Mouse (Mus musculus) C2C12 (cell line): ENCODE measurements at regions not wholly inside any gene's neighbourhood (a gene's known extent, or its start where the extent isn't known, plus 50 kb on each side); places are given as distances from the start of the nearest gene placed in this dataset.

Experiments
- H3K27me3 ChIP-seq: one replicate; pipeline ENCODE4 v1.6.1; 2011; ENCODE audit not compliant: control insufficient read depth, insufficient read depth, insufficient read length
- H3K36me3 ChIP-seq: one replicate; pipeline ENCODE4 v1.6.1; 2011; ENCODE audit not compliant: control insufficient read depth, insufficient read depth
- H3K4me3 ChIP-seq: one replicate; pipeline ENCODE4 v1.5.1; 2011; ENCODE audit warnings: mild to moderate bottlenecking, control low read depth; ENCODE audit not compliant: poor library complexity, insufficient read depth, severe bottlenecking
- H3K79me2 ChIP-seq: one replicate; pipeline ENCODE4 v1.6.1; 2011; ENCODE audit not compliant: control insufficient read depth, insufficient read depth
- H3K79me3 ChIP-seq: one replicate; pipeline ENCODE4 v1.6.1; 2011; ENCODE audit warnings: low read depth, control low read depth
- H3ac ChIP-seq: one replicate; pipeline ENCODE3; 2011; ENCODE audit warnings: low read depth; ENCODE audit not compliant: control insufficient read depth, insufficient read length
- CEBPB ChIP-seq: IDR thresholded peaks from one replicate; pipeline ENCODE4 v1.6.1; 2011; ENCODE audit warnings: low read depth, mild to moderate bottlenecking, control low read depth, moderate library complexity
- CTCF ChIP-seq: IDR thresholded peaks from one replicate; pipeline ENCODE4 v1.5.1; 2011; ENCODE audit not compliant: control insufficient read depth, insufficient read depth, insufficient read length
- FOSL1 ChIP-seq: IDR thresholded peaks from one replicate; pipeline ENCODE4 v1.8.0; 2011; ENCODE audit warnings: mild to moderate bottlenecking, low read length; ENCODE audit not compliant: poor library complexity, insufficient read depth, severe bottlenecking
- MAX ChIP-seq: IDR thresholded peaks from one replicate; pipeline ENCODE4 v1.6.1; 2011; ENCODE audit warnings: mild to moderate bottlenecking, control low read depth
- MYOD1 ChIP-seq: IDR thresholded peaks from one replicate; pipeline ENCODE4 v1.6.1; 2011; ENCODE audit warnings: low read depth; ENCODE audit not compliant: control insufficient read depth, insufficient read length
- MYOG ChIP-seq: IDR thresholded peaks from one replicate; pipeline ENCODE4 v1.6.1; 2011; ENCODE audit not compliant: control insufficient read depth, insufficient read length; ENCODE audit errors: extremely low read depth
- USF1 ChIP-seq: IDR thresholded peaks from one replicate; pipeline ENCODE4 v1.6.1; 2011; ENCODE audit warnings: low read depth, mild to moderate bottlenecking, control low read depth, moderate library complexity

GRCm38 (mm10) chr19:6610051-6610450 is 67.2 kb upstream of the Slc22a12 start:
- TF ChIP-seq CTCF (no peak), FOSL1 (no peak), MAX (no peak), MYOG (no peak), USF1 (no peak), CEBPB (no peak), MYOD1 (no peak)
- no peak overlapping the region for H3K4me3 ChIP-seq
- peaks cover 55% of the 10 kb centered on the region for H3K27me3 ChIP-seq
- no peaks in the 10 kb centered on the region for H3K79me2 ChIP-seq
- H3K79me3 ChIP-seq = no peaks in the 10 kb centered on the region
- H3ac ChIP-seq = no peak overlapping the region
- no peaks in the 10 kb centered on the region for H3K36me3 ChIP-seq

DNA sequence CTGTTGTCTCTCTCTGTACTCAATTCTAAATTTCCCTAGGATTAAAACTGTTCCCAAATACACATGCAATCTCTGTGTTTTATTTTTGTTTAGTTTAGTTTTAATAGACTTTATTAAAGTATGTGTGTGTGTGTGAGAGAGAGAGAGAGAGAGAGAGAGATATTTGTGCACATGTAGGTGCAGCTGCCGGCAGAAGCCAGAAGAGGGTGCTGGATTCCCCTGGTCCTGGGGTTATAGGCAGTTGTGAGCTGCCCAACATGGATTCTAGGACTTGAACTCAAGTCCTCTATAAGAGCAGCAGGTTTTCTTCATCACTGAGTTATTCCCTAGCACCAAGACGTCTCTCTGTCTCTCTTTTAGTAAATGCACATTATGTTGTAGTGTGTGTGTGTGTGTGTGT is 64.7 kb upstream of the Slc22a12 start:
- H3K4me3 ChIP-seq = no peak overlapping the region
- no peaks in the 10 kb centered on the region for H3K79me3 ChIP-seq
- peaks cover 71% of the 10 kb centered on the region for H3K27me3 ChIP-seq
- H3ac ChIP-seq = no peak overlapping the region
- TF ChIP-seq CEBPB = no peak
- no peak for TF ChIP-seq FOSL1
- no peak for TF ChIP-seq MYOD1
- no peak for TF ChIP-seq USF1
- no peak for TF ChIP-seq MYOG
- TF ChIP-seq MAX = no peak
- no peak for TF ChIP-seq CTCF
- H3K79me2 ChIP-seq = no peaks in the 10 kb centered on the region
- H3K36me3 ChIP-seq = no peaks in the 10 kb centered on the region

GRCm38 (mm10) chr19:6606667-6607066 is 63.8 kb upstream of the Slc22a12 start:
- TF ChIP-seq CEBPB (no peak), CTCF (no peak), USF1 (no peak), FOSL1 (no peak), MYOD1 (no peak), MAX (no peak), MYOG (no peak)
- H3K36me3 ChIP-seq = no peaks in the 10 kb centered on the region
- H3K27me3 ChIP-seq = peaks cover 71% of the 10 kb centered on the region
- H3K79me2 ChIP-seq = no peaks in the 10 kb centered on the region
- no peak overlapping the region for H3K4me3 ChIP-seq
- H3K79me3 ChIP-seq = no peaks in the 10 kb centered on the region
- H3ac ChIP-seq = no peak overlapping the region

- H3ac ChIP-seq = no peak overlapping the region
- no peak overlapping the region for H3K4me3 ChIP-seq
- H3K36me3 ChIP-seq = no peaks in the 10 kb centered on the region
- peaks cover 61% of the 10 kb centered on the region for H3K27me3 ChIP-seq
- H3K79me3 ChIP-seq = no peaks in the 10 kb centered on the region
- H3K79me2 ChIP-seq = no peaks in the 10 kb centered on the region
- TF ChIP-seq MYOD1 (no peak), CTCF (no peak), CEBPB (no peak), MAX (no peak), USF1 (no peak), MYOG (no peak), FOSL1 (no peak)
Measured at GRCm38 (mm10) chr19:6604702-6605101, 61.9 kb upstream of the Slc22a12 start.

- Histone ChIP-seq H3ac (no peak overlapping the region), H3K27me3 (peaks cover 71% of the 10 kb centered on the region), H3K79me2 (no peaks in the 10 kb centered on the region), H3K36me3 (no peaks in the 10 kb centered on the region), H3K79me3 (no peaks in the 10 kb centered on the region), H3K4me3 (no peak overlapping the region)
- no peak for TF ChIP-seq CEBPB
- no peak for TF ChIP-seq MYOD1
Measured at GRCm38 (mm10) chr19:6600873-6601530, 58.2 kb upstream of the Slc22a12 start.

DNA sequence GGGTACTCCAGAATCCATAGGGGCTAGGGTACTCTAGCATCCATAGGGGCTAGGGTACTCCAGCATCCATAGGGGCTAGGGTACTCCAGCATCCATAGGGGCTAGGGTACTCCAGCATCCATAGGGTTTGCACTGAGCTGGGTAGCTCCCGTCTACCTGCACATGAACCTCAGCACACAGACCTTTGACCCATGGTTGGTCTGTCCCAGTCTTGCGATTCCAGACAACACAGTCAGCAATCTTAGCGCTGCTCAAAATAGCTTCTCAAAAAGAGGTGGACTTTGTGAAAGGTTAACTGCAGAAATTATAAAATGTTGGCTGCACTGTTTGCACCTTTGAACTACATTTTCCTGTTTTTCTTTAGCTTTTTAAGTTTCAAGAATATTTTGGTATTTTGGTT is 56.4 kb upstream of the Slc22a12 start:
- no peak for TF ChIP-seq USF1
- no peak for TF ChIP-seq FOSL1
- no peak for TF ChIP-seq CEBPB
- no peak for TF ChIP-seq MAX
- no peak for TF ChIP-seq MYOG
- no peak for TF ChIP-seq CTCF
- TF ChIP-seq MYOD1 = no peak
- Histone ChIP-seq H3K27me3 (peaks cover 80% of the 10 kb centered on the region), H3K79me2 (no peaks in the 10 kb centered on the region), H3K36me3 (no peaks in the 10 kb centered on the region), H3ac (no peak overlapping the region), H3K79me3 (no peaks in the 10 kb centered on the region), H3K4me3 (no peak overlapping the region)
